Mouse (Mus musculus) layer of hippocampus, adult 9-11 months (tissue): ENCODE measurements around the gene Emc7.
A peak's percentile ranks its signal among the peaks of the same experiment; 100 is the strongest.

Source experiments
- DNase-seq: peaks from one replicate; pipeline ENCODE4 v3.0.0; 2022

Emc7 gene

DNA sequence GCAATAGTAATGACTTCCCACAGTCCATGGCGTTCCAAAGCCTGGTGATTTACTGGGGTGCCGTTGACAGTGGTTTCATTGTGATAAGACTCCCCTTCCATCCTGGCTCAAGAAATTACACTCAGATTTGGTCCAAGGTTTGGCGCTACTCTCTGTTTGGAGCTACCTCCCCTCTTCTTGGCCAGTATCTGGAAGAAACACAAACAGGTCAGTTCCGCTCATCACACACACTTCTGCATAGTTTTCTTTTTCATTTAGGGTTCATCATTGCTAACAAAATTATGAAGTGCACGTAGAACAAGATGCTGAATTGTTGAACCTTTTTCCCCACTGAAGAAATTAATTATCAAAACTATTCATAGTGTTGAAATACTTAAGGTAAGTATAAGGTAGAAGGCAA is 25.9 kb downstream of the Emc7 start, which contains the start of gene Chrm5:
Chrm5 (minus strand) TSS at position 101 of the 400 bp plus-strand sequence.
- DNase-seq: no peak

GRCm38 (mm10) chr2:112481564-112481963 is 26.8 kb downstream of the Emc7 start:
- DNase-seq: no peak

DNA sequence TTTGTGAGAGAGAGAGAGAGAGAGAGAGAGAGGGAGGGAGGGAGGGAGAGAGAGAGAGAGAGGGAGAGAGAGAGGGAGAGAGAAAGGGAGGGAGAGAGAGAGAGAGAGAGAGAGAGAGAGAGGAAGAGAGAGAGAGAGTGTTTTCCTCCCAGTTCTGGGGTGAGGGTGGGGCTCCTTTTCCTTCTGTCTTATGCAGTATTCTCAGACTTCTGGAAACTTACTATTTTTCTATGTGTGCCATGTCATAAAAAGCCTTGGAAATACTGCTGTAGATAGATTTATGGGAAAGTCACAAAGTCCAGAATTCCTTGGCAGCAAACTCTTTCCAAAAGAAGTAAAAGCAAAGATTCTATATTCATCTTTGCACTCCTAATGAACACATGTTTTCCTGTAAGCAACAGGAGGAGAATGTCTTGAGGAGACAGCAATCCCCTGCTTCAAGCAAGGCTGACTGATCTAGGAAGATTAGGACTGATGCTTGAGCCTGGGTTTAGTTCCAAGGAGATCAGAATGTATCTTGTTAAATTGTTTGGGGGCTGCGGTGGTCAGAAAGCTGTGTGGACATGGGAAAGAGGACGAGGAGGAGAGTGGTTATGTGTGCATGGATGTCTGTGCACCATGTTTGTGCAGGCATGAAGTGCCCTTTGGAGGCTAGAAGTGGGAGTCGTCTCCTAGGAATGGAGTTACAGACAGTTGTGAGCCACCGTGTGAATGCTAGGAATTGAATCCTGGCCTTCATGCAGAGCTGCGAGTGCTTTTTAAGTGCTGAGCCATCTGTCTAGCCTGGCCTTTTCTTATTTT is 27.9 kb downstream of the Emc7 start:
- no peak for DNase-seq

GRCm38 (mm10) chr2:112483334-112483651 is 28.5 kb downstream of the Emc7 start:
- no peak for DNase-seq

DNA sequence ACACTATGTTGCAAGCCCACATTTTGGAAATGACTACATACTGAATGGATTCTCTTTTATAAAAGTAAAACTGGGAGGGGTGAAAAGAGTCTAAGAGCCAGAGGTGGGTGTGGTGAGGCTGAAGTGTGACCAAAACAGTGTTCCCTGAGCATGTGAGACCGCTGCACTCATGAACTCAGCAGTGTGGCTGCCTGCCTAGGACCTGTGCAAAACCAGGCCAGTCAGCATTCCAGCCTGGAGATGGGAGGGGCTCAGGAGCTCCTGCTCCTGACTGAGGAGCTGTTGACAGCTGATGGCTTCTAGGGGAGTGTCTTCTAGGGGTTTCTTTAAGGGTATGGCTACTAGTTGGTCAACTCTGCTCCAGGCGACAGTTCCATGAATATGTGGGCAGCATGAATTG is 30.1 kb downstream of the Emc7 start:
- no peak for DNase-seq

GRCm38 (mm10) chr2:112490483-112491196 is 35.8 kb downstream of the Emc7 start:
- no peak for DNase-seq

DNA sequence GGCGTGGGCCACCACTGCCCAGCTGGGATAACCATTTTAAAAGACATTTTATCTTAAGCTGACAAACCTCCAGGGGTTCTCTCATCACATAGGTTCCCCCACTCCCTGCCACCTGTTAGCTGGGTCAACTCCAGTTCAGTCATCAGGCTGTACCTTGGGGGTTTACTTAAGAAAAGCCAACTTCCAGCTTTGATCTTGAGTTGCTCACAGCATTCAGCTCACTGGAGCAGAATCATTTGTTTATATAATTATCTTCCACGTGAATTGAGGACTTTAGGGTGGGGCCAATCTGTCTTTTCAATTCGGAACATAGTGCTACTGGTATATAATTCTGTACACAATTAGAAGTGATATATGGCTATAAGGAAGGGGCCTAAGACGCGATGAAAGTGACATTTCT is 36.8 kb downstream of the Emc7 start:
- no peak for DNase-seq

DNA sequence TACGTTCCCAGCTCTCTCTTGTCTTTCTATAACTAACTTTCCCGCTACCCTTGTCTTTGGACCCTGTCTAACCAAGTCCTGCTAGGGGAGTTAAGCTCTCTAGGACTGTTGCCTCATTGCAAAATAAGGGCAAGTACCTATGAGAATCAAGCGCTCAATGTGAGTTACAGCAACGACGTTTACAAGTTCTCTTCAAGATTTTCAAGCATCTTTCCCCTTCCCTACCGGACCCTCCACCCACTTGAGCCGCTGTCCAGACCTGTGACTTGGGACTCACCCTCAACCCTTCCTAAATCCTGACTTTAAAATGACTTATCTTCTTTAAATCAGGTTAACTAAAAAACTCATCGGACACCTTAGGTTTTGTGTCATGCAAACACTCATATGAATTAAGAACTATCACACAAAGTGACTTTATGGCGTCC is 37.6 kb downstream of the Emc7 start:
- no peak for DNase-seq

DNA sequence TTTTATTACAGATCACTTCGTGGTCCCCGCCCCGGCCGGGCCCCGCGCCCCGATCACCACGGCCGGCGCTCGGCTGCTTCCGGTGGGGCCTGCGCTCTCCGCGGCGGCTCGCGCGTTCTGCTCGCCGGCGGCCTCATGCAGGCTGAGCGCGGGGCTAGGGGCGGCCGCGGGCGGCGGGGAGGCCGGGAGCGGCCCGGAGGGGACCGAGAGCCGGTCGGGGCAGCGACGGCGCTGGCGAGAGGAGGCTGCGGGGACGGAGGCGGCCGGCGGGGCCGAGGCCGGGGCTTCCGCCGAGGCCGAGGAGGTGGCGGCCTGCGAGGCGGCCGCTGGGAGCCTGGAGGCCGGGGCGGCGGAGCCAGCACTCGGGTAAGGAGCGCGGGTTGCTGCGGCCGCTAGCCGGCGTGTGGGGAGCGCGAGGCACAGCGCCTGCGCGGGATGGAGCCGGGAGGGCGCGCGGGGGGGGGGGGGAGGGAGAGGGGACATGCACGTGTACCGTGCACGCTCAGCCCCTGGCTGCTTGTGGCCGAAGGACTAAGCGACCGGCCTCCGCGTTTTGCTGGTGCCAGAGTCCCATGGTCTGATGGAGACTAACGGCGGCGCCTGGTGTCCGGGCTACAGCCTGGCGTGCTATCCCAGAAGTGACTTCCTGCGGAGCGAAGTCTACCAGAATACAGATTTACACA is 38.2 kb downstream of the Emc7 start, which contains the start of gene Aven:
Aven (plus strand) TSS at position 109 of the 683 bp plus-strand sequence.
- peak; percentile 75 for DNase-seq

DNA sequence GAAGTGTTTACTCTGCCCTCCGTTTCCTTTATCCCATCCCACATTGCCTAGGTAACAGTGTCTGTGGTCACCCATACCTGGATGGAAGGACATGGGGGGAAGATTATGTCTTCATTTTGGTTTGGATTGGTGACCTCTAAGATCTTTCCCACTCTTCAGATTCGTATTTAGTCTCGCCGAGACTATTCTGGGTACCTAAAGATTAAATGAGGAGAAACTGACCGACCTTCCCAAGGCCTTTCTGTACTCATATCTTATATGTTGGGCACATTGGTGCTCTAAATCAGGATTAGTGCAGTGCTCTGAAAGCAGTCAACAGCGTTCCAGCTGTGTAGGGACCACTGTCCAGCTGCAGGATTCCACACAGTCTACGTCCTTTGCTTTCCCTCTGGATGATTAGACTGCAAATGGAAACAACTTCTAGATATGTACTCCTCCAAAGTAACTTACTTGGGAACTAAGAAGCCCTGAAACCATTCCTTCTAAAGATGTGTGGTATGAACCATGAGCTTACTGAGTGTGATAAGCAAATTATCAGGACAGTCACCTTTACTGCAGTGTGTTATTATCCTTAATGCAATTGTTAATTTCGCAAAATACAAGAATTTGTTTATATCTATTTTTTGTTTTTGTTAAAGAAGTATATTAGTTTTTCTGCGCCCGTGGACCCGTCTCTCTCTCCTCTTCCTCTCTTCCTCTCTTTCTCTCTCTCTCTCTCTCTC is 38.9 kb downstream of the Emc7 start:
- DNase-seq: no peak

- no peak for DNase-seq
These were observed 43.1 kb downstream of the Emc7 start for GRCm38 (mm10) chr2:112497851-112498250.

GRCm38 (mm10) chr2:112501209-112501608 is 46.4 kb downstream of the Emc7 start:
- DNase-seq: peak; percentile 82

- no peak for DNase-seq
These were observed 49.2 kb downstream of the Emc7 start for GRCm38 (mm10) chr2:112503978-112504377.

DNA sequence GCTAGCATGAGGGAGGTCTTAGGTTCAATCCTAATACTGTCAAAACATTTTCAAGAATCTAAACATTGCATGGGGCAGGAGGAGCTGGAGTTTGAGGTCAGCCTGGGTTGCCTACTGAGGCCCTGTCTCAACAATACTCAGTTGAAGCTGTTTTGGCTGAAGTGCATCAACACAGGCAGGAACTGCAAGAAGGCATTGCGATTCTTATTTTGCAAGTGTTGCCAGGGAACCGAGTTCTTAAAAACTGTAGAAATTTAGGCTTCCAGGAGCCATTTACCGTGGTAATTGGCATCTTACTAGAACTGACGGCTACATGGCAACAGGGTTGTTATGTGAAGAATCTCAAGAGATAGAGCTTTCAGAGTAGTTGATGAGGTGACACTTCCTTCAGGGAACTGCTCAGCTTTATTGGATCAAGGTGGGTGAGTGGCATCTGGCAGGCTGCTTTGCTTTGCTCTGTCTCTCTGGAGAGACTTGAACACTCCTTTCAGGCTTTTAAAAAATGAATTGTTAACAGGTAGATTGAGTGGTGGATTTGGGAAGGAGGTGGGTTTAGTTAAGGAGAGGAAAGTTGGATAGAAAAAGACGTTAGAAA is 52.1 kb downstream of the Emc7 start:
- no peak for DNase-seq

- no peak for DNase-seq
These were observed 52.6 kb downstream of the Emc7 start for GRCm38 (mm10) chr2:112507444-112507843.

GRCm38 (mm10) chr2:112510140-112510539 is 55.3 kb downstream of the Emc7 start:
- DNase-seq: no peak

DNA sequence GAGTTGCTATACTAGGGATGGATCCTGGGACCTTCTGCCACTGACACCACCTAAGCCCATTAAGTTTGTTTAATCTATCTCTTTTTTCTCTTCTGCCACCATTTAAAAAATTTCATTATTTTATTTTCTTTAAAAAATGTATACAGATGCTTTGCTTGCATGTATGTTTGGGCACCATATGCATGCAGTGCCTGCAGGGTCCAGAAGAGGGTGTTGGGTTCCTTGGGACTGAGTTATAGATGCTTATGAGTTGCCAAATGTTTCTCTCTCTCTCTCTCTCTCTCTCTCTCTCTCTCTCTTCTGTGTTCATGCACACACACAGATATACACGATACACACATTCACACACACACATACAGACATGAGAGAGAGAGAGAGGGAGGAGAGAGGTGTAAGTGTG is 58.2 kb downstream of the Emc7 start:
- no peak for DNase-seq

GRCm38 (mm10) chr2:112516728-112517127 is 61.9 kb downstream of the Emc7 start:
- DNase-seq: no peak

GRCm38 (mm10) chr2:112517218-112517617 is 62.4 kb downstream of the Emc7 start:
- DNase-seq: no peak

GRCm38 (mm10) chr2:112518541-112518940 is 63.7 kb downstream of the Emc7 start:
- no peak for DNase-seq

GRCm38 (mm10) chr2:112520526-112521482 is 66.0 kb downstream of the Emc7 start:
- no peak for DNase-seq
